Mouse (Mus musculus) forebrain, embryonic 12.5 days (tissue): Measurements from ENCODE around the gene 6430550D23Rik. TPM values are rescaled to one million over a fixed set of nuclear protein-coding genes. Genes with fewer than 3 reads are reported as not detected.

Experiments
- ATAC-seq: fragments of 200-750 bp; cut with Nextera tagmentation; 2 replicates; pipeline ENCODE4 v1.8.0; 2017; ENCODE audit warnings: moderate TSS enrichment; ENCODE audit not compliant: low FRiP score
- H3K27ac ChIP-seq: fragments of 300-500 bp; sonication (generic); 2 replicates; pipeline ENCODE4 v1.5.1; 2016; ENCODE audit warnings: mild to moderate bottlenecking
- H3K27me3 ChIP-seq: fragments of 300-500 bp; sonication (generic); 2 replicates; pipeline ENCODE4 v1.6.1; 2016; ENCODE audit warnings: mild to moderate bottlenecking
- H3K36me3 ChIP-seq: fragments of 300-500 bp; sonication (generic); replicated peaks from 2 replicates; pipeline ENCODE4 v1.6.1; 2016; ENCODE audit warnings: mild to moderate bottlenecking
- H3K4me1 ChIP-seq: fragments of 300-500 bp; sonication (generic); 2 replicates; pipeline ENCODE4 v1.6.1; 2016
- H3K4me2 ChIP-seq: fragments of 300-500 bp; sonication (generic); 2 replicates; pipeline ENCODE4 v1.6.1; 2016; ENCODE audit warnings: mild to moderate bottlenecking, moderate library complexity
- H3K4me3 ChIP-seq: fragments of 300-500 bp; sonication (generic); replicated peaks from 2 replicates; pipeline ENCODE4 v1.5.1; 2016; ENCODE audit warnings: mild to moderate bottlenecking
- H3K9ac ChIP-seq: fragments of 300-500 bp; sonication (generic); 2 replicates; pipeline ENCODE4 v1.6.1; 2016; ENCODE audit warnings: mild to moderate bottlenecking
- H3K9me3 ChIP-seq: fragments of 300-500 bp; sonication (generic); 2 replicates; pipeline ENCODE4 v1.6.1; 2016
- WGBS: fragments of 180-500 bp; shearing (Covaris S2); methylation state at CpG from one replicate; pipeline ENCODE4 v1.1.7; 2016; 5-methylcytosine and 5-hydroxymethylcytosine counted together
- polyA plus RNA-seq: library from polyadenylated mRNA; unstranded; fragments of >200 nt; fragmentation: Nextera tagmentation; extraction: Ambion mirVana; gene quantifications from 2 replicates; pipeline ENCODE4 v1.2.1, GENCODE M21; 2016

Gene 6430550D23Rik
- polyA plus RNA-seq, 1 experiment from 2014 or later, result 1.3 TPM

- no peak overlapping the region for H3K4me3 ChIP-seq
- no peaks in the 10 kb centered on the region for H3K36me3 ChIP-seq
- peaks cover 12% of the 10 kb centered on the region for H3K27me3 ChIP-seq
- H3K9ac ChIP-seq, result no peak overlapping the region
- WGBS, result 7% methylated on average over 4 of the region's 4 CpGs
- H3K4me1 ChIP-seq, result peaks cover 48% of the 10 kb centered on the region
- H3K27ac ChIP-seq, result no peak overlapping the region
- no peak overlapping the region for H3K4me2 ChIP-seq
- ATAC-seq, result 0 out of 2 replicates have a peak, but pooled peaks have one; percentile 1
- no peaks in the 10 kb centered on the region for H3K9me3 ChIP-seq
Measured at GRCm38 (mm10) chr2:155946499-155946898, 61.3 kb downstream of the 6430550D23Rik start.

GRCm38 (mm10) chr2:155946069-155946468 is 61.7 kb downstream of the 6430550D23Rik start:
- ATAC-seq, result peak; percentile 42; the same call in 1 of the 2 replicates
- Histone ChIP-seq H3K36me3 (no peaks in the 10 kb centered on the region), H3K27me3 (peaks cover 12% of the 10 kb centered on the region), H3K4me2 (no peak overlapping the region), H3K27ac (no peak overlapping the region), H3K4me1 (peaks cover 48% of the 10 kb centered on the region), H3K9ac (no peak overlapping the region), H3K9me3 (no peaks in the 10 kb centered on the region), H3K4me3 (no peak overlapping the region)
- WGBS, result 0% methylated on average over 7 of the region's 7 CpGs

- H3K36me3 ChIP-seq, result no peaks in the 10 kb centered on the region
- H3K4me2 ChIP-seq, result no peak overlapping the region
- peak overlapping the region; percentile 29; the same call in 1 of the 2 replicates for H3K9ac ChIP-seq
- ATAC-seq, result no peak
- H3K4me1 ChIP-seq, result peaks cover 48% of the 10 kb centered on the region
- no peak overlapping the region for H3K4me3 ChIP-seq
- H3K9me3 ChIP-seq, result no peaks in the 10 kb centered on the region
- peaks cover 12% of the 10 kb centered on the region for H3K27me3 ChIP-seq
- WGBS, result 61% methylated on average over 5 of the region's 5 CpGs
- H3K27ac ChIP-seq, result no peak overlapping the region
Measured at GRCm38 (mm10) chr2:155945580-155945979, 62.2 kb downstream of the 6430550D23Rik start.

DNA sequence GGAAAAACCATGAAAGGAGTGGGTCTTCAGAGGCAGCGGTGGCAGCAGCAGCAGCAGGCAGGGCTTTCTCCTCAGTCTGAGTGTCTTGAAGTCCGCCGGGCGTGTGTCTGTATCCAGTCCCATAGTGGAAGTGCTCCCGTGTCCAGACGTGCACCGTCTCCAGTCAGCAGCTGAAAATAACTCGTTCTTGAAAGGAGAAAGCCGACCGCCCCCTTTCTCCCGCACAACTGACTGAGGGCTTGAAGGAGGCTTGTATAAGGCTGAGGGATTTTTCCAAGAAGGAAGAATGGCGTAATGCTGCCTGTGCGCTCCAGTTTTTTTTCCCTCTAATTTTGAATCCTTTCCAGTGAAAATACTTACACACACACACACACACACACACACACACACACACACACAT is 62.7 kb downstream of the 6430550D23Rik start, which contains the start of gene Gdf5:
TSS of gene Gdf5 (minus strand) at position 244 of the 400 bp plus-strand sequence.
- Histone ChIP-seq H3K27me3 (peaks cover 12% of the 10 kb centered on the region), H3K4me1 (peaks cover 47% of the 10 kb centered on the region), H3K4me2 (peak within 1 kb of the TSS; percentile 48), H3K4me3 (no peak within 1 kb of the TSS; the same call in 1 of the 2 replicates), H3K36me3 (no peaks in the 10 kb centered on the region), H3K9ac (peak within 1 kb of the TSS; percentile 39), H3K9me3 (no peaks in the 10 kb centered on the region), H3K27ac (peak within 1 kb of the TSS; percentile 51; the same call in 1 of the 2 replicates)
- no peak for ATAC-seq
- 29% methylated on average over 13 of the region's 13 CpGs for WGBS

- Histone ChIP-seq H3K4me3 (no peak overlapping the region), H3K4me1 (peaks cover 42% of the 10 kb centered on the region), H3K9me3 (no peaks in the 10 kb centered on the region), H3K4me2 (peak overlapping the region; percentile 48), H3K36me3 (no peaks in the 10 kb centered on the region), H3K27ac (peak overlapping the region; percentile 51; the same call in 1 of the 2 replicates), H3K9ac (peak overlapping the region; percentile 39), H3K27me3 (peaks cover 7% of the 10 kb centered on the region)
- 76% methylated on average over 4 of the region's 4 CpGs for WGBS
- no peak for ATAC-seq
Measured at GRCm38 (mm10) chr2:155944685-155945084, 63.1 kb downstream of the 6430550D23Rik start.

DNA sequence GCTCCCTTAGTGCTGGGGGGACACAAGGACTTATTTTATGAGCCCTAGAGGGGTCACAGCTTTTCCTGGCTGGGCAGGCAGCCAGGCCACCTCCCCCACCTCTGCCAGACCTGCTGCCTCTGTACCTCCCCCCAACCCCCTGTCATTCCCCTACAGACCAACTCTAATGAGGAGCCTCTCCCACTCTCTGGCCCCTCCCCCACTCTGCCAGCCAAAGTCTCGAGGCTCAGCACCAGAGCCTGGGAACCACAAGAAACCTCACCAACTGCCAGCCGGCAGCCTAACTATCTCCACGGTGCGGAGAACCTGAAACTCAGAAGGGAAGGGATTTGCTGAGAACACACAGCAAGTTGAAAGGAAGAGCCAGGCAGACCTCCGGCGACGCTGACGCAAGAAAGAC is 64.3 kb downstream of the 6430550D23Rik start:
- H3K4me3 ChIP-seq, result no peak overlapping the region; the same call in 1 of the 2 replicates
- peak overlapping the region; percentile 40; the same call in 1 of the 2 replicates for H3K9ac ChIP-seq
- peaks cover 4% of the 10 kb centered on the region; the same call in 1 of the 2 replicates for H3K27me3 ChIP-seq
- H3K27ac ChIP-seq, result peak overlapping the region; percentile 68; the same call in 1 of the 2 replicates
- 2% methylated on average over 8 of the region's 8 CpGs for WGBS
- H3K36me3 ChIP-seq, result no peaks in the 10 kb centered on the region
- H3K9me3 ChIP-seq, result no peaks in the 10 kb centered on the region
- H3K4me1 ChIP-seq, result peaks cover 39% of the 10 kb centered on the region
- peak; percentile 60; the same call in 1 of the 2 replicates for ATAC-seq
- peak overlapping the region; percentile 48 for H3K4me2 ChIP-seq

DNA sequence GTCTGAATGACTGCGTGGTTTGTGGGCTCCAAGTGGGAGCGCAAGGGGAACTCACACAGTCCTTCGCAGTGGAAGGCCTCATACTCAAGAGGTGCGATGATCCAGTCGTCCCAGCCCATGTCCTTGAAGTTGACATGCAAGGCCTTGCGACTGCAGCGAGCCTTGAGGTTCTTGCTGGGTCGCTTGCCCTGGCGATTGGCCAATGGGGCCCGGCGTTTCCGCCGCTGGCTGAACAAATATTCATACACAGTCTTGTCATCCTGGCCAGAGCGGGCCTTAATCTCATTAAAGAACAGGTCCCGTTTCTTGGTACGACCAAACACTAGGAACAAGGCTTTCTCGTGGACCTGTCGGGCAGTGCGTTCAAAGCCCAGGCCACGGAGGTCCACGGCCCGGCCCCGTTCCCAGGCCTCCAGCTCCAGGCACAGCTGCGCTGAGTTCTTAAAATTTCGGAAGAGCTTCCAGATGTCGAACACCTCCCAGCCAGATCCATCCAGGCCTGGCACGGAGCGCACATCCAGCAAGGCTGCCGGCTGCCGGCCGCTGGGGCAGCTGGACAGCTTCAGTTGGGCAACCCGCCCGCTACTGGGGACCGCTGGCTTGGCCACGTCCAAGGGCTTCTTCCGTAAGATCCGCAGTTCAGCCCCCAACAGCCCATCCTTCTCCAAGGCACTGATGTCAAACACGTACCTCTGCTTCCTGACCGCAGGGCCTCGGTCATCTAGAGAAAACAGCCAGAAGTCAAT is 65.9 kb downstream of the 6430550D23Rik start:
- H3K27me3 ChIP-seq, result peaks cover 4% of the 10 kb centered on the region; the same call in 1 of the 2 replicates
- ATAC-seq, result no peak
- H3K4me3 ChIP-seq, result no peak overlapping the region
- no peaks in the 10 kb centered on the region for H3K9me3 ChIP-seq
- H3K9ac ChIP-seq, result no peak overlapping the region
- WGBS, result 94% methylated on average over 40 of the region's 40 CpGs
- H3K4me2 ChIP-seq, result no peak overlapping the region
- no peak overlapping the region for H3K27ac ChIP-seq
- no peaks in the 10 kb centered on the region for H3K36me3 ChIP-seq
- peaks cover 38% of the 10 kb centered on the region for H3K4me1 ChIP-seq

- WGBS, result 92% methylated on average over 3 of the region's 3 CpGs
Measured at GRCm38 (mm10) chr2:155940681-155941080, 67.1 kb downstream of the 6430550D23Rik start, which contains the start of gene Gm15557. Gene Gm15557 (plus strand): TSS chr2:155940728.

GRCm38 (mm10) chr2:155939897-155940529 is 67.8 kb downstream of the 6430550D23Rik start:
- Histone ChIP-seq H3K9ac (no peak overlapping the region), H3K4me1 (peaks cover 20% of the 10 kb centered on the region), H3K27me3 (peaks cover 4% of the 10 kb centered on the region; the same call in 1 of the 2 replicates), H3K9me3 (no peaks in the 10 kb centered on the region), H3K4me3 (no peak overlapping the region), H3K4me2 (no peak overlapping the region), H3K36me3 (no peaks in the 10 kb centered on the region), H3K27ac (no peak overlapping the region)
- 79% methylated on average over 7 of the region's 7 CpGs for WGBS
- ATAC-seq, result no peak

More at GRCm38 (mm10) chr2:155940681-155941080, 67.1 kb downstream of the 6430550D23Rik start, which contains the start of gene Gm15557:
- Histone ChIP-seq H3K27me3 (peaks cover 4% of the 10 kb centered on the region; the same call in 1 of the 2 replicates), H3K27ac (no peak within 1 kb of the TSS), H3K4me1 (peaks cover 27% of the 10 kb centered on the region), H3K4me3 (no peak within 1 kb of the TSS), H3K36me3 (no peaks in the 10 kb centered on the region), H3K4me2 (no peak within 1 kb of the TSS), H3K9ac (no peak within 1 kb of the TSS), H3K9me3 (no peaks in the 10 kb centered on the region)
- ATAC-seq, result no peak

GRCm38 (mm10) chr2:155929531-155930442 is 78.0 kb downstream of the 6430550D23Rik start, which contains the start of gene Uqcc1:
Gene Uqcc1 (minus strand): TSS chr2:155930310.
- H3K9me3 ChIP-seq, result no peaks in the 10 kb centered on the region
- ATAC-seq, result peak; percentile 96
- peaks cover 15% of the 10 kb centered on the region for H3K4me1 ChIP-seq
- H3K4me2 ChIP-seq, result peak within 1 kb of the TSS; percentile 88
- peak within 1 kb of the TSS; percentile 86 for H3K27ac ChIP-seq
- H3K36me3 ChIP-seq, result no peaks in the 10 kb centered on the region; the same call in 1 of the 2 replicates
- WGBS, result under 1% methylated on average over 38 of the region's 38 CpGs
- H3K4me3 ChIP-seq, result peak within 1 kb of the TSS; percentile 70
- H3K9ac ChIP-seq, result peak within 1 kb of the TSS; percentile 65
- H3K27me3 ChIP-seq, result no peaks in the 10 kb centered on the region

DNA sequence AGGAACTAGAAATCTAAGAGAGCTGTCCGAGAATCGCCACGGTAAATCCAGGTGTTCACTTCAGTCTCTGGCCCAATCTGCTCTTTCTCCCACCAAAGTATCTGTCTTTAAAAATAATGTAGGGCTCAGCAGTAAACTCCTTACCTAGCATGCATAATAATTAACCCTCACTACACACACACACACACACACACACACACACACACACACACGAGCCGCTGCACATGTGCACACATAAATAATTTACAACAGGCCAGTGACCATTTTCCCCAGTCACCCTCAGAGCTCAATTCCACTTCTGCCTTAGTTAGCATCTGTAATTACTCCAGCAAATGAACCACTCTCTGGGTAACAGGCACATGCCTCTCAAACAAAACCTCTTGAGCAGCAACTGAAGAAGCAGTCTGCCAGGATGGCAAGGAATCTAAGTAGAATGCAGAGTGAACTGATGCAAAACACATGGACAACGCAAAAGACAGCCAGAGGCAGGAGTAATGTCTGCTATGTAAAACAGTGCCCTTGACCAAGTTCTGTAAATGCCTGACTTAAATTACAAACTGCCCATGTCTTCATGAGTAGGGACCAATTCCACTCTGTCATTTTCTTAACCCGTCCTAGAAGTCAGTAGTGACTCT is 78.9 kb downstream of the 6430550D23Rik start:
- H3K9me3 ChIP-seq, result no peaks in the 10 kb centered on the region
- H3K9ac ChIP-seq, result no peak overlapping the region
- ATAC-seq, result no peak
- no peak overlapping the region for H3K27ac ChIP-seq
- peaks cover 7% of the 10 kb centered on the region for H3K36me3 ChIP-seq
- 76% methylated on average over 7 of the region's 7 CpGs for WGBS
- H3K27me3 ChIP-seq, result no peaks in the 10 kb centered on the region
- peaks cover 15% of the 10 kb centered on the region for H3K4me1 ChIP-seq
- H3K4me2 ChIP-seq, result peak overlapping the region; percentile 88
- H3K4me3 ChIP-seq, result peak overlapping the region; percentile 70
